Mouse (Mus musculus) cerebral cortex, adult 2 months (tissue): ENCODE results near the gene Robo1.

Source experiments
- WGBS: fragments of 180-500 bp; shearing (Covaris S2); methylation state at CpG from one replicate; pipeline ENCODE4 v1.1.7; 2018; 5-methylcytosine and 5-hydroxymethylcytosine counted together

Gene Robo1

GRCm38 (mm10) chr16:72828381-72828780 is 520.3 kb downstream of the Robo1 start:
- 92% methylated on average over 8 of the region's 8 CpGs for WGBS

GRCm38 (mm10) chr16:72829530-72829929 is 521.4 kb downstream of the Robo1 start:
- WGBS, result 89% methylated on average over 8 of the region's 8 CpGs

- 81% methylated on average over 5 of the region's 5 CpGs for WGBS
Measured at GRCm38 (mm10) chr16:72830394-72831056, 522.4 kb downstream of the Robo1 start.

- WGBS, result 98% methylated on average over 2 of the region's 2 CpGs
Measured at GRCm38 (mm10) chr16:72834266-72834665, 526.2 kb downstream of the Robo1 start.

- WGBS, result 67% methylated on average over 1 of the region's 1 CpGs
Measured at GRCm38 (mm10) chr16:72839031-72839430, 530.9 kb downstream of the Robo1 start.

GRCm38 (mm10) chr16:72841066-72841465 is 533.0 kb downstream of the Robo1 start:
- 77% methylated on average over 9 of the region's 9 CpGs for WGBS

- 51% methylated on average over 9 of the region's 9 CpGs for WGBS
Measured at GRCm38 (mm10) chr16:72854101-72854500, 546.0 kb downstream of the Robo1 start.

GRCm38 (mm10) chr16:72854809-72855503 is 546.9 kb downstream of the Robo1 start:
- WGBS, result 81% methylated on average over 5 of the region's 5 CpGs

- 63% methylated on average over 7 of the region's 7 CpGs for WGBS
Measured at GRCm38 (mm10) chr16:72861707-72862277, 553.7 kb downstream of the Robo1 start.

GRCm38 (mm10) chr16:72866011-72866410 is 557.9 kb downstream of the Robo1 start:
- WGBS, result 85% methylated on average over 4 of the region's 4 CpGs

GRCm38 (mm10) chr16:72874934-72875732 is 567.0 kb downstream of the Robo1 start:
- WGBS, result 75% methylated on average over 8 of the region's 8 CpGs

GRCm38 (mm10) chr16:72888108-72888507 is 580.0 kb downstream of the Robo1 start:
- WGBS, result 28% methylated on average over 7 of the region's 7 CpGs

- WGBS, result 90% methylated on average over 9 of the region's 9 CpGs
Measured at GRCm38 (mm10) chr16:72889401-72889800, 581.3 kb downstream of the Robo1 start.

GRCm38 (mm10) chr16:72897125-72897524 is 589.0 kb downstream of the Robo1 start:
- WGBS, result 62% methylated on average over 11 of the region's 11 CpGs

GRCm38 (mm10) chr16:72908895-72909294 is 600.8 kb downstream of the Robo1 start:
- WGBS, result 56% methylated on average over 2 of the region's 2 CpGs

- WGBS, result 45% methylated on average over 5 of the region's 5 CpGs
Measured at GRCm38 (mm10) chr16:72913134-72913533, 605.0 kb downstream of the Robo1 start.

GRCm38 (mm10) chr16:72914068-72914630 is 606.0 kb downstream of the Robo1 start:
- 53% methylated on average over 4 of the region's 4 CpGs for WGBS

- WGBS, result 94% methylated on average over 3 of the region's 3 CpGs
Measured at GRCm38 (mm10) chr16:72920013-72920412, 611.9 kb downstream of the Robo1 start.

GRCm38 (mm10) chr16:72924423-72925224 is 616.5 kb downstream of the Robo1 start:
- 19% methylated on average over 15 of the region's 15 CpGs for WGBS

GRCm38 (mm10) chr16:72928525-72929122 is 620.5 kb downstream of the Robo1 start:
- 71% methylated on average over 6 of the region's 6 CpGs for WGBS

- WGBS, result 72% methylated on average over 4 of the region's 4 CpGs
Measured at GRCm38 (mm10) chr16:72930871-72931270, 622.8 kb downstream of the Robo1 start.
